Mouse (Mus musculus): Measurements from ENCODE around the gene Hoxc13.

The Hoxc13 gene

DNA sequence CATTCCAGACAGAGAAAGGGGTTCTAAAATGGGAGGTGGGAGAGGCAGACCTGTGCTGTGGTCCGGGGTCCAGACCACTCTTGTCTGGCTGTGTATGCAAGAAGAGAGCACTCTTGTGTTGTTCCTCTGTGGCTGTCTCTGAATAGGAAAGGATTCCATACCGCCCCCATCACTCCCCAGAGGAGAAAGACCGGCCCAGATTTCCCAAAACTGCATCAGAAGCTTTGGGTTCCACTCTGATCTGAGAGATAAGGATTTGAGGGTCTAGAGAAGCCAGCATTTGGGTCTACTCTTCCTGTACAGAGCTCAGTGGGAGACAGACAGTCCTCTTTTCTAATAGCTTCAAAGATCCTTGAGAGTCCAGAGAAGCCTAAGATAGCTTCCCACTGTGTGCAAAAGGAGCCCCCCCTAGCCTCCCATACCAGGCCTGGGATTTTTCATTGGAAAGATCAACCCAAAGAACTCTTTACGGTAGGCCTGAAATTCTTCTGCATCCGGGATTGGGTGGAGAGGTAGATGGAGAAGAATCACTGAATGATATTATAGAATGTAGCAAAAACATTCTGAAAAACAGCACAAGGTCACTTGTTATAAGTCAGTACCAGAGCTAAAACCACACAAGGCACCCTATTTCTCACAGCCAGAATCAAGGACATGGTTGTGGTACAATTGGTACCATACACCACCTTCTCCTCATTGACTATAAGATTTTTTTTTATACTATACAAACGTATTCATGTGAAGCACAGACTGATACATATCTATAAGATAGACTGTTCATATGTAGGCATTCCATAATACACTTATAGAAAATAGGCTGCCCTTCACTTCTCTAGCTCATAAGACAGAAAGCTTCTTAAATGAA lies 2.0 kb downstream of the Hoxc13 start:
- no peak for TF ChIP-seq GATA4 (IDR thresholded peaks at IDR 0.05; ENCODE audit: insufficient replicate concordance, low read length)

GRCm38 (mm10) chr15:102927032-102927645 lies 6.2 kb downstream of the Hoxc13 start:
- no peak for TF ChIP-seq GATA4 (IDR thresholded peaks at IDR 0.05; ENCODE audit: insufficient replicate concordance, low read length)

DNA sequence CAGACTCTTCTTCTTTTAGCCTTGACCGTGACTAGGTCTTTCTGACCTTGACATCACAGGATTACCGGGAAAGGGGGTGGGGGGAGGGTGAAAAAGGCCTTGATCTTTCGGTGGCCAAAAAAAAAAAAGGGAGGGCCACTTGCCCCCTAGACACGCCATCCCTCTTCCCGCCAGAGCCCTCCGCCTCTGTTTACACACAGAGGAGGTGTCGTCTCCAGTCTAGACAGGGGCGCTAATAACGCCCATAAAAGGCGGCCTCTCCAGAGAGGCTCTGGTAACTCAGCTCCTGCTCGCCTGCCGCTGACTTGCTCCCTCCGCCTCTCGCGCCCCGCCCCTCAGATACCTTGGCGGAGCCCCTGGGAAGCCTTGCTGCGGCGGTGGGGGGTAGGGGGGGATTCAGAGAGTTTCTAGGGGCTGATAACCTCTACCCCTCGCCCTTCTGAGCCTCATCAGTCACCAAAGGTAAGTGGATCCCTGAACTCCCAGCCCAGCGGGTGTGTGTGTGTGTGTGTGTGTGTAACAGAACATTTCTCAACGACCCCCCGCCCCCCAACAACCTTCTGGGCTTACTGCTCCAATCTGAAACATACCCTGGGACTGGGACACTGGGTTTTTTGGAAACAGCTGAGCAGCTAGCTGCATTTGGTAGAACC lies 10.9 kb downstream of the Hoxc13 start:
- no peak for TF ChIP-seq GATA4 (IDR thresholded peaks at IDR 0.05; ENCODE audit: insufficient replicate concordance, low read length)

DNA sequence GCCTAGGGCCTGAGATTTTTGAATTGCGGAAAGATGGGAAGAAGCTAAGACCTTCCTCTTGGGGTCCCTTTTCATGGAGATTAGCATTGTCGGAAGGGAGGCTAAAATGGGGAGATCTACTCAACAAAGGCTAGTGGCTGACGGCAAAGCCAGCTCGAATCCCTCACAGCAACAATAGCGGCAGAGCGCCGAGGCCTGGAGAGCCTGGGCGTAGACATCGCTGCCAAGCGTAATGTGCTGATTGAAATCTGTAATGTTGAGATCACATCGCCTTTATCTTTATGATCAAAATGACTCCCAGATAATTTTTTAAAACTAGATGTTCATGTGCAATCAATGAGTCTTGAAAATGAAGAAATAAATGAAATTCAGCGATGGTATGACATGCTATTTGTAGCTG lies 13.5 kb downstream of the Hoxc13 start:
- no peak for TF ChIP-seq GATA4 (IDR thresholded peaks at IDR 0.05; ENCODE audit: insufficient replicate concordance, low read length)

DNA sequence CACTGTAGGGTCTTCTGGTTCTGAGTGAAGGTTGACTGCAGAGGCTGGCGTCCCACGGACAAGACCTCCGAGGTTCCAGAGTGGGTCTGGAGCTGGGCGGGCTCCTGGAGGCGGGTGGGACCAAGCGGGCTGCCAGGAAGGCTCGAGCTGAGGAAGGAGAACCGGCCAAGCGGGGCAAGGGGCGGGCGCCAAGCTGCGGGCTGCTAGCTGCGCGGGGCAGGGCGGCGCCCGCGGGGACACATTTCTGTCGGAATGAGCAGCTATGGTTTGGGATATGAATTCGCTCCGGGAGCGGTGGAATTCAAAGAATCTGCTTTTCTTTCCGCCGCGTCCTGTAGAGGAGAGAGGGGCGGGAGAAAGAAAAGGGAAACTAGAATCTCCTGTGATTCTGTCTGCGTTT lies 14.0 kb downstream of the Hoxc13 start:
- TF ChIP-seq GATA4 (IDR thresholded peaks at IDR 0.05; ENCODE audit: insufficient replicate concordance, low read length): no peak

- no peak for TF ChIP-seq GATA4 (IDR thresholded peaks at IDR 0.05; ENCODE audit: insufficient replicate concordance, low read length)
Observed at GRCm38 (mm10) chr15:102936279-102936972, 15.5 kb downstream of the Hoxc13 start, which contains the start of gene Hoxc12. Gene Hoxc12, plus strand, starts transcription at chr15:102936757.

- no peak for TF ChIP-seq GATA4 (IDR thresholded peaks at IDR 0.05; ENCODE audit: insufficient replicate concordance, low read length)
Observed at GRCm38 (mm10) chr15:102937036-102937666, 16.2 kb downstream of the Hoxc13 start.

DNA sequence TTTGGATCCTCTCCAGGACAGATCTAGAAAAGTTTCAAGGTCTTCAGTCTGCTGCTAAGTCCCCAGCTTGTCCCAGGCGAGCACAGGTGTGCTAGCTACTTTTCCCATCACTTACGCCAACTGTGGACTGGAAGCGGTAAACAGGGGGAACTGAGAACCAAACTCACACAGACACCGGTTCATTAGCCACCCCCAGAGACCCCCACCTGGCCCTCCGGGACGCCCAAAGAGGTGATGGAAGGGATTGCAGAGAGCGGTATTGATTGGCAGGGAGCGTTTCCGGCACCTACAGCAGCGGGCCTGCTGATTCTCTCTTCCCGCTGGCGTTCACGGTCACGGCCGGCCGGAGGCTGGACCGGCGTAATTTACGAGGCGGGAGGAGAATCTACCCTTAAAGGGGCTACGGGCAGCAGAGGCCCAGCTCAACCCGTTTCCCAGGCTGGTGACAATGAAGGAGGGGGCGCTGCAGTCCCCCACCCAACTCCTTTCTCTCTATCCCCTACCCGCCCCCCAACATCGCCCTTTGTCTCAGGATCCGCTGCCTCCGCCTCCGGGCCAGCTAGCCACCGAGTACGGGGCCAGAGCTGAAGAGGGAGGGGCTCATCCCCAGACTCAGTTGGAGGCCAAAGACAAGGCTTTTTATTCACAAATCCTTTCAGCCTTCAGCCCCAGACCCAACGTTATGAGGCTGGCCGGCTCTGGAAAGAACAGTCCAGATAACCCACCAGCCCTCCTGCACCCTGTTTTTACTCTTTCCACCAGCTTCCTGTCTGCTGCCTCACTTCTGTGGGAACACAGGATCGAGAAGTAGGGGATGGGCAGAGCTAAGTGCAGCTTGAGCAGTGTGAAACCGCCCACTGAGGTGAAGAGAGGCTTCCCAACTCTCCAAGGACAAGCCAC lies 18.6 kb downstream of the Hoxc13 start:
- TF ChIP-seq GATA4 (IDR thresholded peaks at IDR 0.05; ENCODE audit: insufficient replicate concordance, low read length): no peak

DNA sequence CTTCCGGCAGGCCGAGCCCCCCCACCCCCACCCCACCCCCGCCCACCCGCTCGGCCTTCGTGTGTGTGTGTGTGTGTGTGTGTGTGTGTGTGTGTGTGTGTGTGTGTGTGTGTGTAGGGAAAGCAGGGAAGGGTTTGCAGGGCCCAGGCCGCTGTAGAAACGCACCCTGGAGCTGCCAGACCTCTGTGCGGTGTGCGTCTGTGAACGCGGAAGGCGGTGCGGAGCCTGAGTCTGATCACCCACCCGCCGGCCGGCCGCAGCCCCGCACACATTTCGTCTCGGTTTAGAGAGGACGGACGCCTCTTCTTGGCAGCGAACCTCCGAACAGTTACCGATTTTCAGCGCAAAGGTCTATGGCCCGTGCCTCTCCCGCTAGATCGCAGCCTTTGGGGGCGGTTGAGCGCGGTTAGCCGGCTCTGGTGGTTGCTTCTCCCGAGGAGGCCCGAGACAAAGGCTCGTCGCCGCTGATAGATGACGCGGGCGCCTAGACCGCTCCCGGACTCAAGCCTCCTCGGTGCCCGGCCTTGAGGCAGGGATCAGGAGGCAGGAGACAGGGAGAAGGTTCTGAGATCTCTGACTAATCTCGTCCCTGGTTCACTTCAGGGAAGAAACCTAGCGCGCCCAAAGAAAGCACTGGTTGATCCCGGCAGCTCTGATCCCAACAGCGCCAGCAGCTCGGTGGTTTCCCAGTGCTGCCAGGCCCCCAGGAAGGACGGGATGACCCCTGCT lies 22.0 kb downstream of the Hoxc13 start:
- no peak for TF ChIP-seq GATA4 (IDR thresholded peaks at IDR 0.05; ENCODE audit: insufficient replicate concordance, low read length)

DNA sequence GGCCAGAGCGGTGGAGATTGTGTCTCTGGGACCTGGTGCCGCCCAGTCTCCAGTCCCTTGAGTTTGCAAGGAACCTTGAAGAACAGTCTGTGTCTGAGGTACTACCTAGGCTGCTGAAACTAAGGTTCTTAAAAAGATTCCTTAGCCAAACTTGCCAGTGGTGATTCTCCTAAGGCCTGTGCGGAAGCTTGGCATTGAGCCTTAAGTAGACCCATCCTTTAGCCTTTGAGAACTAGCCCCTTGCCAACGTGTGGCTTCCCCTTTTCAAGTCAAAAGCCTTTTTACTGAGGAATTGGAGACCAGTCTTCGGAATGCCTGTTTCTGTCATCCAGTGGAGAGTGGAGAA lies 22.5 kb downstream of the Hoxc13 start:
- TF ChIP-seq GATA4 (IDR thresholded peaks at IDR 0.05; ENCODE audit: insufficient replicate concordance, low read length): no peak

DNA sequence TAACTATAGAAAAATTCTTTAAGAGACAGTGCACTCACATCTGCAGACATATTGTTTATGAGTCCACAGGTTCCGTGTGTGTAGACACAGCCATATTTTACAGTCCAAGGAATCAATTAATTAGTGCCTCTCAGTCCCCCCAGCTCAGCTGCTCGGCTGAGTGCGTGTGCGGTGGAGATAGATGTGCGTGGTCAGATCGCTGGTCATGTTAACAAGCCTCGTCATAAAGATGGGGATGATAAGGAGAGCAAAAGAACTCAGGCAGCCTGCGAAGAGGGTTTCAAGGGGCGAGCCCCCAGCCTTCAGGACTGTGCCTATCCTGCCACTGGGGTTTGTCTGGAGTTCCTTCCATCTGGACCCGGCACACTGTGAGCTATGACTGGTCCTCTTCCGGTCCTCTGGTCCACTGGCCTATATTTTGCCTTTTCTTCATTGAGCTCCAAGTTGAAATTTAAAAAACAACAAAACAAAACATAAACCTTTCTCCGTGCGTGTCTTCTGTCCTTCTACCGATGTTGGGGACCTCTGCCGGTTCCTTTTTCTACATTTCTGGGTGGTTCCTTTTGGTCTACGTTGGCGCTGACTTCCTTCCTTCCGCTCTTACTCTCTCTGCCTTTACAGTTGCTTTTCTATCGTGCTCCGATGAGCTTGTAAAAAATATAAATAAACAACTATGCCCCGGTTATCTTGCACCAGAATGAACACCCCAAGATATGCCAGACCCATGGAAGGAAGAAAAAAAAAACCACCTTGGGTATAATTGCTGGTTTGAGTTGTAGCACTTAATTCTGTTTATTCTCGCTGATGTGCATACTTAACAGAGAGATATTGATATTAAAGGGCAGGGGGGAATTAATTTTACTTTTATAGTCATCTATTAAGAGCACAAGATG lies 24.5 kb downstream of the Hoxc13 start:
- no peak for TF ChIP-seq GATA4 (IDR thresholded peaks at IDR 0.05; ENCODE audit: insufficient replicate concordance, low read length)

GRCm38 (mm10) chr15:102947276-102947675 lies 26.4 kb downstream of the Hoxc13 start:
- TF ChIP-seq GATA4 (IDR thresholded peaks at IDR 0.05; ENCODE audit: insufficient replicate concordance, low read length): no peak

All from liver, adult (tissue).